Mouse (Mus musculus): ENCODE measurements around the gene Gm15155.
"Not testable (repeated sequence)": the region's sequence is repeated elsewhere in the genome, so short reads cannot be mapped to it uniquely, and the experiment has no call there.

The Gm15155 gene

DNA sequence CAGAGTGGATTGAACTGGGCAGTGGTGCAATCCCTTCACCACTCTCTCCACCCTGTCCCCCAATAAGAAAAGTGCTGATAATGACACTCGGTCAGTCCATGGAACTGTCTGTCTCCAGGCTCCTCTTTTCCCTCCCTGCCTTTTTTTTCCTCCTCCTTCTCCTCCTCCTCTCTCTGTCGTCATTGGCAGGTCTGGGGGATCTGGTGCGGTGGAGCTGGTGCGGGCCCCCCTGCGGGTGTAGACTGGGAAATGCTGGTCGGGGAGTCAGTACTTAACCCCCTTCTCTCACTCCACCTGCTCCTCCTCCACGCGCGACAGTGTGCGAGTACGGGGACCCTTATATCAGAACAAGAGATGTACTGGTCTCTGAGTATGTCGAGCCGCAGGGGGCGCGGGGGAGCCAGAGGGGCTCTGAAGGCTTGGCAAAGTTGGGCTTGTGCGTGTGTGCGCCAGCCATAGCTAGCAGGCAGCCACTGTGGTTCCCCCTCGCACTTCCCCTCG is at the start of gene Gm15155:
Gm15155 (plus strand) TSS at position 401 of the 501 bp plus-strand sequence.
- CTCF ChIA-PET: no interaction called here

DNA sequence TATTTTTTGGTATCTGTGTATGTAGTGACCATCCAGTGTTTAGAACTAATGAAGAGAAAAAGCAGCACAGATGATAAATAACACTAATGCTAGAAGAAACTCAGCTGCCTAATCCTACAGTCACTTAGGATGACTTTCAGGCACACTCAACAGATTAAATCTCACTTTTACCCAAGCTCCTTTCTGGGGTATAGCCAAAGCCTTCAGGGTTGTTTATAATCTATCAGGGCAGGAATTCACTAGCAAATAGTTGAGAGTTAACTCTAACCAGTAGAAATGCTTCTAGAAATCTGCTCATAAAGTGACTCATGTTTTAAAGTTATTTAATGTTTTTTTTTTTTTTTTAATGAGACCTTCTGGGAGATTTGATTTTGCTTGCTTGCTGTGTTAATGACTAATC is 44.8 kb upstream of the Gm15155 start:
- CTCF ChIA-PET: no interaction called here

DNA sequence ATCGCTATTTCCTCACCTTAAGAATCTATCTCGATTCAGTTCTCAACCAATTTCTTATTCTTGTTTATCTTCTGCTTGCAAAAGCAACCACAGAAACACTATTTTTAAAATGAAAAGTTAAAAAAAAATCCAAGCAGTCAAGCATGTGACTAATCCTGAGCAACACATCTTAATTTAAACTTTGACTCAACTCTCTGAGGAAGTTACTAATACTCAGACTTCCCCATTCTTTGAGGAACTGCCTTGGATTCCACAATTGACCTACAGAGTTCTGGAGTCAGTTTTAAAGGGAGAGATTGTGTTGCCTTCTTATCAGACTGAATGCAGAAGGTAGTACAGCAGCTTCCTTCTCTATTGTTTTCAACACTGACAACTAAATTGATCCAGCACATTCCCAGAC is 40.0 kb upstream of the Gm15155 start:
- CTCF ChIA-PET: no interaction called here

DNA sequence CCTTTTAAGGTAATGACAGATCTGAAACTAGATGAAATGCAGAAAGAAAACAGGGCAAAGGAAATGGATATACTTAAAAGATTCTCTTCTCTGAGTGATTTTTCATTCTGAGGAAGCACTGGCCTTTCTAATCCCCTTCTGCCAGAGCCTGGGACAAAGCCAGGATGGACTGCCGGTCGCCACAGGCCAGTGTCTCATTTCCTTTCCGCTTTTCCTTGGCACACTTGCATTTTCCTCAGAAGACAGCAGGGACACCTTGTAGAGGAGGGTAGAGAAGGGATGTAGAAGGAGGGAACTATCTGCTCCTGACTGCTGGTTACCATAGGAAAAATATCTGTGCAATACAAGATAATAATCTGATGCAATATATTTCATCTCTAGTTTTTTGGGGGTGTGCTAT is 33.1 kb upstream of the Gm15155 start:
- CTCF ChIA-PET: no interaction called here

DNA sequence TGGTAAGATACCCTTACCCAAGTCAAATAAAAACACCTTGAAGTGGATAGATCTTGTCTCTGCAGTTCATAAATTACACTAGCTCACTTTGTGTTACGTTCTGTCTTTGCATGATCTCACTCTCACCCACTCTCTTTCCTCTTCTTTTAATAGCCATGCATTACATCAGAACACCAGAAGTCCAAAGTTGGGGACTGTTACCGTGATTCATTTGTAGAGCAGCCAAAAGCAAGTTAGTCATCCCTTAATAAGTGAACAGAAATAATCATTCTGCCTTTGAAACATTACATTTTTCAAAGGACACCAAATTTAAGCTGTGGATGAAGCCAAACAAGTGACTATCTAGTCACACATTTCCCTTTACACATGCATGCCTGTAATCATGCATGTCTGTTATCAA is 32.1 kb upstream of the Gm15155 start:
- CTCF ChIA-PET: no interaction called here

DNA sequence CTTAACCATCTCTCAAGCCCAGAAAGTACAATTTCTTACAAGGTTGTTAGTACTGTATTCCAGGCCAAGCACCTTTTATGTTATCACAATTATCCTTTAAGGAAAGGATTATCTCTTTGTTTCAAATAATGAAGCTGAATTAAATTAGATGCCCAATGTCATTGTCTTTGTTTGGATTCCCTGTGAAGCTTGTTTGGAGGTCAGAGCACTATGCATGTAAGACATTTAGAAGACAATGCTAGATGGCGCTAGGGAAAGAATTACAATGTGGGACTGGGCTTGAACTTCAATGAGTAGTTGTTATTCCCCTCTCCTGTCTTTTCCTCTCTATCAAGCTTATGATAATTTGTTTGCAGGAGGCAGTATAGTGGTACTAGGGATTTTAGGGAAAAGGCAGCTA is 29.9 kb upstream of the Gm15155 start:
- CTCF ChIA-PET: no interaction called here

DNA sequence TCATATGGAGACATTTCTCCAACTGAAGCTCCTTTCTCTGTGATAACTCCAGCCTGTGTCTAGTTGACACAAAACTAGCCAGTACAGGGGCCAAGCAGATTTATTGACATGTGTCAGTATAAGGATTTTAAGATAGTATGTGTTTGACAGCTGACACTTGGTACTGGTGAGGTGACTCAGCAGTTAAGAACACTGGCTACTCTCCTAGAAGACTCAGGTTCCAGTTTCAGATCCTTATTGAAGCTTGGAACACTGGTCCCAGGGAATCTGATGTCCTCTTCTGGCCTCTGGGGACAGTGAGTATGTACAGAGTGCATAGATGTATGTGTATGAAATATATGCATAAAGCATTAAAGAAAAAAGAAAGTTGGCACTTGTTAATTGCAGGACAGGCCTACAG is 28.2 kb upstream of the Gm15155 start:
- CTCF ChIA-PET: no interaction called here

DNA sequence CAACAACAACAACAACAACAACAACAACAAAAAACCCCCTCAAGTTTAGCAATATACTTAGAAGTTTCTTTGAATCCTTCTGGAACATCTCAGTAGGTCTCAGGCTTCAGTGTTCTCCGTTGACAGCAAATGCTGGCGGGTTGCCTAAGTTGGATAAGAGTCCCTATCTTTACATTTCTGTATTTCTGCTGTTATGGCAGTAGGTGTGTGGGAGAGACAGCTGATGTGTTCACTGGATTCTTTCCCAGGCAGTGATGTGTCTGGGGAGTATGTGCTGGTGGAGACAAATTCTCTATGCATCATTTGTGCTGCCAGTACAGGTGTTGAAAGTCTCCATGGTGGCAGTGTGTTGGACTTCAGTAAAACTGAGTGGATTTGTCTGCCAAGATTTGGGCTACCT is 23.3 kb upstream of the Gm15155 start:
- CTCF ChIA-PET: no interaction called here

DNA sequence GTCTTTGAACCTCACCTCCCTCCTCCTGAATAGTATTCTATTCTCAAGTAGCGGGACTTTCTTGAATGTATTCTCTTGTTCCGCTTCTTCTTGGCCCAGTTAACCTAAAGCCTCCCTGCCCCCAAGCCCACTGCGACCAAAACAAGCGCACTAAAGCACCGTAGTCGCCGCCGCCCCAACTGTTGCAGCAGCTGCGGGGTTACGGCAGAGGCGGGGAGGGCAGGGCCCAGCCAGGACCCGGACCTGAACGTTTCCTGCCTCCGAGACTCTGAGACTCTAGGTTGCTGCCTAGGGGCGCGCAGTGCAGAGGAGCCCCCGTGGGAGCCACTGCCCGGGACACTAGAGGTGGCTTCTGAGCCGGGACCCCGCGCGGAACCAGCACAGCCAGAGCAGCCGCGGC is 2.0 kb upstream of the Gm15155 start:
- CTCF ChIA-PET: no interaction called here

DNA sequence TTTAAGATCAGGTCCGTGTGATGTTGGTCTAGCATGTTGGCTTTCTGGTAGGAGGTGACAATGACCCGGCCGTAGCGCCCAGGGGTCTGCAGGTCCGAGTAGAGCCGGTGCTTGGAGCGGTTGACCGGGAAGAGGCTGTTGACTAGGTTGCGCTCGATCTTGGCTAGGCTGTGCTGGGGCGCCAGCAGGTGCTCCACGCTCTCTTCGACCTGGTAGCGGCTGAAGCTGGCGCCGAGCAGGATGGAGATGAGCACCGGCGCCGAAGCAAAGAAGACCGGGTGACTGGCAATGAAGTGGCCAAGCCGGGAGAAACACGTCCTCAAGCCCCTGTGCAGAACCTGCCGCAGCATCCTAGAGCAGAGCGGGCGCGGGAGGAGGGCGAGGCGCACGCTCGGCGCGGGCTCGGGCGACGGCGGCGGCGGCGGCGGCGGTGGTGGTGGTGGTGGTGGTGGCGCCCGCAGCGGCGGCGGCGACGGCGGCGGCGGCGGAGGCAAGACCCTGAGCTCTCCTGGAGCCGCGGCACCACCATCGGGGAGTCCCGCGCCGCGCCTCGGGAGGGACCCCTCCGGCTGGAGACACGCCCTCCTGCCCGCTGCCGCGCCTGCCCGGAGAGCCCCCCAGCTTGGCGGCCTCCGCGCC is 1.5 kb upstream of the Gm15155 start:
- CTCF ChIA-PET: no interaction called here

DNA sequence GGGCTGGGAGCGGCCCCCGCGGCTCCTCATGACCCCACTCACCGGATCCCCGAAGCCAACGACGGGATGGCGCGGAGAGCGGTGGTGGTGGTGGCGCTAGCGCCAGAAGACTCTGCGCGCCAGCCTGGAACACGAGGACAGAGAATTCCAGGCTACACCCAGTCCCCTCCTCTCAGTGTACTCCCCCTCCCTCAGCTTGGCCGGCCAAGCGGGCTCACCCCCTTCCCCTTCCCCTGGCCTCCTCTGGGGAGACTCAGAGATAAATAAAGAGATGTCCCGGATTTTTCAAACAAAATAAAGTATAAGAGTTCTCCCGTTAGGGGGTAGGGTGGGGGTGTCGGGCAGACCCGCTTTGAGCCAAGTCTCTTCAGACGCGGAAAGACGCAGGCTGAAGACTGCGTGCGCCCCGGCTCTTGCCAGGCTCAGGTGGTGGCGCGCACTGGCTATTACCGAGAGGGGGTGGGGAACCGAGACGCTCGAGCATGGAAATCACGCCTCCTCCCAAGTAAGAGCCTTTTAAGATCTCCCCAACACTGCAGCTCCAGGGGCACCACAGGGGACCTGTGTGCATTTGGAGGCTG is 750 bp upstream of the Gm15155 start, which contains the start of gene Ptchd1:
Ptchd1 (minus strand) TSS at position 114 of the 581 bp plus-strand sequence.
- CTCF ChIA-PET: no interaction called here

DNA sequence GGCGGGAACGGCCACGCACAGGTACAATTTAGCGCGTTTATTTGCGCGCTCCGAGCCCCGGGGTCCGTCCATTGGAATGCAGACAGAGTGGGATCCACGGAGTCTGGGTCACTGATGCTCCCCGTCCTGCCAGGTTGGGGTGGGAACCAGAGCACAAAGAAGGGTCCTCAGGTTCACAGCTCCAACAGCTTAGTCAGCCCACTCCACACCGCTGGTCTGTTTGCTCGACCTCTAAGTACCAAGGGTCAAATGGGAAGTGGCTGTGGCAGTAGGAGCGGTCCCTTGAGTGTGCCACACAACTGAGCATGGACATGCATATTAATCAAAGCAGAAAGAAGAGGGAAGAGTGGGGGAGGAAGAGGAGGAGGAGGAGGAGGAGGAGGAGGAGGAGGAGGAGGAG is 354 bp downstream of the Gm15155 start:
- CTCF ChIA-PET: no interaction called here

DNA sequence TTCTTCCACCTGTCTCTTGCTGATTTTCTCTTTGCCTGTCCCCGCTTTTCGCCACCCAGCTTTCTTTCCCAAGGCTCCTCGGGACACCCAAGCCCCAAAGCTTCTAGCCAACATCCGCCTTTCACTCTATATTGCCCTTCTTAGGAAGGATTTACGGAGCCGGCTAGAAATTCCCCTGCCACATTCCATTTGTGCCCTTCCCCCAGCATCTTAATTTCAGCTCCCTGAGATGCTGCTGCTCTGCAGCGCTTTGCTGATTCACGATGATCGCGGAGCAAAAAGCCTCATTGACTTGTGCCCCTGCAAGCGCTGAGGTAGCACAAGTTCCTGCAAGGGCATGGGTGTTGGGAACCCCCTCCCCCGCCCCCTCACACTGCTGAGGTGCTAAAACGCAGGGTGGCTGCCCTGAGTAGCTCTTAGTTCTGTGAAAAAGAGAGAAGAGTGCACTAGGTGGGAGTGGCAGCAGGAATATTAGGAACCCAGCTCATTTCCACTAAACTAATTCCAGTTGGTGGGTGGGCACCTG is 1.2 kb downstream of the Gm15155 start:
- CTCF ChIA-PET: no interaction called here

DNA sequence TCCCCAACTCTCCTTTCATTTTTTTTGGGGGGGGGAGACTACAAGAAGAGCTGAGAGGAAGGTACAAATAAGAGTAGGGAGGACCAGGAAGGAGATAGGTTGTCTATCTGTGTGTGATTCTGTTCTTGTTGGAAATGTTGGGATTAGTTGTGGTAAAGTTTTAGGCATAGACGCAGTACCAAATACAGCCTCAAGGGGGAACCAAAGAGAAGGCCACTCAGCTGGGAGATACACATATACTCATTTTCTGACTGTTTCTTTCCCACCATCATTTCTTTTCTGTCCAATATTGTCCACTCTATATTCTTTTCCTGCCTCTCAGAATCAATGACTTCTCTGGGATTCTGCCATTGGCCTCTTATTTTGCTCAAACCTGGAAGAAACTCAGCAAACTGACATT is 19.4 kb downstream of the Gm15155 start:
- CTCF ChIA-PET: no interaction called here

DNA sequence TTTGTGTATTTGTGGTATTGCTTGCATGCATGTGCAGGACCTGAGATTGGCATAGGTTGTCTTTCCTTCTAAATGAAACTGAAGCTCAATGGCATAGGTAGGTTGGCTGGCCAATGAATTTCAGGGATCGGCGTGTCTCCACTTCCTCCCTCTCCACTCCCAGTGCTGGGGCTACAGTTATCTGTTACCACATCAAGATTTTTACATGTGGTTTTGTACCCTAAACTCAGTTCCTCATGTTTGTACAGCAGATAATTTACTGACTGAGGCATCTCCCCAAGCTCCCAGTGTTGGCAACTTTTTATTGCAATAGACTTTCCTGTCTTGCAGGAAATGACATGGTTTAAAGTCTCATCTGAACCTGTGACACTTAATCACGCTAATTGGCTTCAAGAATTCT is 21.4 kb downstream of the Gm15155 start:
- CTCF ChIA-PET: no interaction called here

DNA sequence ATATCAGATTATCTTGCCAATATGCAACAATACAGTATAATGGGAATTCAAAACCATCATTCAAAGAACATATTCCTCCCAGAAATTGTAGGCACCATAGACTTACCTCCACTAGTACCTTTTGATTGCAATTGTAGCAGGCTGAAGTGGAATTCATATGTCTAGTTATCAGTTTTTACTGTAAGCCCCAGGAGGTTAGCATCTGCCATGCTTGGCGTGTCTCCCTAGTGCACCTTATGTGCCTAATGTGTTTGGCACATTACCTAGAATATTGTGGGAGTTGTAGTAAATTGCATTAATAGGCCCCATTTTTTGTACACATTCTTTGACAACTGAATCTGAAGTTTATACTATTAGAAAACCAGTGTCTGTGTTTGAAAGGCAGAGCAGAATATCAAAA is 33.4 kb downstream of the Gm15155 start:
- CTCF ChIA-PET: no interaction called here

DNA sequence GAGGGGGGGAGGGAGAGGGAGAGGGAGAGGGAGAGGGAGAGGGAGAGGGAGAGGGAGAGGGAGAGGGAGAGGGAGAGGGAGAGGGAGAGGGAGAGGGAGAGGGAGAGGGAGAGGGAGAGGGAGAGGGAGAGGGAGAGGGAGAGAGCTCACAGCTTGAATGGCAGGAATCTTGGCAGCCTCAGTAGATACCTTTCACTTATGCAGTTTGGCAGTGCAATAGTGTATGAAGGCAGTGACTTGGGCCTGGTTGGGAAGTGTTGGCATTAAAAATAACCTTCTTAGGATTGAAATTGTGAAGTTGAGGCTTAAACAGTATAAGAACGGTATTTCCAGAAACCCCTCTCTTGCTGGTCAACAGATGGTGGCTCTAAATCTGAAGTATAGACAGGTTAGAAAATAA is 65.9 kb downstream of the Gm15155 start:
- CTCF ChIA-PET: not testable (repeated sequence)

DNA sequence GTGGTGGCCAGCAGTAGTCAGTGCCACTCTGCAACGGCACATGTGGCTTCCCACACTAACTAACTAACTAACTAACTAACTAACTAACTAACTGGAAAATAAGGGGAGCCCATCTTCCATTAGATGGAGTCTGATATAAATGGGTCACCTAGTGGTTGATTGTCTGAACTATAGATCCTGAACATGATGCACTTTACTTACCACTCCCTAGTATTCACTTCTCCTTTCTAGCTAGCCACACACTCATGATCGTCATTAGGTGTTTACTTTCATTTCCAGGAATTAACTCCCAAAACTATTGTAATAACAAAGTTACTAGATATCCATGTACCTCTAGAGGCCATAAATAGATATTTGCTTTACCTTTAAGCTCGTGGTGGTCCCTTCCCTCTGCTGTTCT is 99.6 kb downstream of the Gm15155 start:
- CTCF ChIA-PET: no interaction called here

DNA sequence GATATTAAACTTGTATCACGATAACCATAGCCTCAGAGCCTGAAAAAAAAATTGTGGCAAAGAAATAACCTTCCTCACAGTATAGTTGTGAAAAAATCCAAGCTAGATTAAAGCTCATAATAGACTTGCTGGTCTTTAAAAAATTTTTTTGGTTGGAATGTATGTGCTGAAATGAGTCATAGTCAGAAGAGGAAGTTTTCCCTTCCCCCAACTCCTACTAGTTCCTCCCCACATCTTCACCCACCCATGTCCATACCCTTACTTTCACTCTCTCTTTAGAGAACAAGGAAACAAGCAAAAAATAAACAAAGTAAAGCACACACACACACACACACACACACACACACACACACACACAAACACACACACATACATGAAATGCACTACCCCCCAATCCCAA is 103.8 kb downstream of the Gm15155 start:
- CTCF ChIA-PET: no interaction called here

DNA sequence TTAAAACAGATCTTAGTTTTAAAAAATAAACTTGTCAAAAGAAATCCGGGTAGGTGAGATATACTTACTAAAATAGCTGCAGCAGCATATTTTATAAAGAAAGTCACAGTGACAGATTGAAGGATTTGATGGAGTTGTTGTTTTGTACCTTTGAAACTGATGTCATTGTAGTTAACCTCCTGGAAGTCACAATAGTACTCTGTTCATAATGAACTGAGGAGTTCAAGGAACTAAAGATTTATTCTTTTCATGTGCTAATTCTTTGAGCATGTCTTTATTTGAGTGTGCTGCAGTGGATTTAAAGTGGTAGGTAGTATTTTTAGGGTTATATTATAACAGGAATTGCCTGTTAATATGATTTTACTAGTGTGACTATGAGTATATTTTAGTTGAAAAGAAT is 263.6 kb downstream of the Gm15155 start:
- CTCF ChIA-PET: no interaction called here

DNA sequence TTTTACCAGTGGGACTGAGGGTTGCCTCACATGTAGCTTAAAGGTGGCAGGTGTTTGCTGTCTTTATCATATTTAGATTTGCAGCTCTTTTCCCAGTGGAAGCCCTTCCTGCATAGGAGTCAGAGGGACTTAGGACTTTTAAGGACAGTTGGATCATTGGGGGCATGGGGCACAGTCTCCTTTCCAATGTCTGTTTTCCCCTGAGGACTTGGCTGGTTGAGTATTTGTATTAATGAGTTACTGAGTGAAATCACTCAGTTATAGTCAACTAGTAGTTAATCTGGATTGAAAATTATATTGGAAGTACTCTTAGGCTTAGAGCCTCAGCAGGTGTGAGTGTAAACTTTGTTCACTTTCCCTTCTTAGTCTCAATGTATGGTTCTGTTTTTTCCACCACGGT is 275.5 kb downstream of the Gm15155 start:
- CTCF ChIA-PET: no interaction called here

DNA sequence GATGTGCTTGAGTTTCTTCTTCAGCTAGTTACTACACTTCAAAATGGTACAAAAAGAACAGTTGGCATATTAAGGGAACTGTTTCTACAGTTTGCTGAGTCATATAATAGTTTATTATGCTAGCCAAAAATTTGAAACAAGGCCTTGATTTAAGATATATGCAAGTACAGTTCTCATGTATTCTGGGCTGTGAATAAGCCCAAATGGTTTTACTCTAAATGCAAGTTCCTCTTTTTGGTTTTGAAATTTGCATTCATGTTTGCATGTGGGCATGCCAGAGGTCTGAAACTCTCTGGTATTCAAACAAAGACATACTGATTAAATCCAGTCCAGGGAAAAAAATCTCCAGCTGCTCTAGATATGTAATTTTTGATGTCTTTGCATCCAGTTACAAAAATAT is 277.2 kb downstream of the Gm15155 start:
- CTCF ChIA-PET: no interaction called here

DNA sequence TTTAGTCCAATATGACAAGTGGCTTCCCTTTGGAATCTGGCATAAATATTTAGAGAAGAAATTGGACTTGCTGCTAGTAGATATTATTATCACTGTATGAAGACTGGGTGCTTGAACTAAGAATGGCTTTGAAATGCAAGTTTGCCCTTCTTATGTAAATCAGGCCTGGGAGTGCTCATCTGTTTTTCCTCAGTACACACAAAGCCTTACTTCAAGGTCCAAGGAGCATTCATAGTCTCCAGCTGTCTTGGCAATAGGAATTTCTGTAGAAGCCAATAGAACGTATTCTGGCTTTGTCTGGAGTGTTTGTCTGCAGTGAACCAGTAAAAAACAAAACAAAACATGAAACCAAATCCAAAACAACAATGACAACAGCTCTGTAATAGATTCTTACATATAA is 278.6 kb downstream of the Gm15155 start:
- CTCF ChIA-PET: no interaction called here

DNA sequence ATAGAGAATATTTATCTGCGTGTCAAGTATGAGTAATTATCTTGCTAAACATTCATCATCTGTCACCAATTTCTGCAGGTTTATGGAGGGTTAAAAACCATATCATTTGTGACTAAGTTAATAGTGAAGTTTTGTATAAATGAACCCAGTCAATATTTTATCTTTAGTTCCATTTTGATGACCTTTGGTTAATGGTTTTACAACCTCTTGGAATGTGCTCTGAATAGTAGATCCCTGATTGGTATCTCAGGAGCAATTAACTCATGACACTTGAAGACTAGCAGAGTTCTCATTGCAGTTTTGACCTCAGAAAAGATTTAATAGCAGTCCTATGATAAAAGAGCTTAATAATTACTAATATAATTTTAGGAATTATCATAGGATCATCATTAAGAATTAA is 385.2 kb downstream of the Gm15155 start:
- CTCF ChIA-PET: no interaction called here

Data from spleen, embryonic (tissue).